Mouse (Mus musculus) spleen, adult 2 months (tissue): ENCODE results near the gene Brat1. TPM values are rescaled to one million over a fixed set of nuclear protein-coding genes. Genes with fewer than 3 reads are reported as not detected.

Source experiments
- DNase-seq, 2 experiments: peaks; one replicate each; pipeline versions ENCODE4 v3.0.0 to v3.0.0-alpha.2; 2012 to 2021; ENCODE audit warnings: low spot score in 2 of 2, low read depth in 1 of 2
- H3K27ac ChIP-seq: fragments of 200-500 bp; 2 replicates; pipeline ENCODE4 v1.5.1; 2012; ENCODE audit warnings: low read length, inconsistent platforms; ENCODE audit not compliant: insufficient read depth
- H3K27me3 ChIP-seq: fragments of 200-500 bp; 2 replicates; pipeline ENCODE4 v1.6.1; 2012; ENCODE audit warnings: mild to moderate bottlenecking, moderate library complexity, low read length, inconsistent platforms; ENCODE audit not compliant: control insufficient read depth, insufficient read depth
- H3K36me3 ChIP-seq: fragments of 200-500 bp; 2 replicates; pipeline ENCODE4 v1.6.1; 2012; ENCODE audit warnings: mild to moderate bottlenecking, low read length, inconsistent platforms; ENCODE audit not compliant: control insufficient read depth, insufficient read depth
- H3K4me1 ChIP-seq: fragments of 200-500 bp; 2 replicates; pipeline ENCODE4 v1.6.1; 2011; ENCODE audit warnings: inconsistent platforms; ENCODE audit not compliant: control insufficient read depth, insufficient read depth, insufficient read length
- H3K4me3 ChIP-seq: fragments of 200-500 bp; 2 replicates; pipeline ENCODE4 v1.5.1; 2011; ENCODE audit warnings: mild to moderate bottlenecking, inconsistent platforms; ENCODE audit not compliant: insufficient read depth, insufficient read length; ENCODE audit errors: extremely low read depth
- CTCF ChIP-seq: fragments of 200-500 bp; IDR thresholded peaks from 2 replicates; pipeline ENCODE4 v1.5.1; 2011; ENCODE audit warnings: mild to moderate bottlenecking, inconsistent platforms; ENCODE audit not compliant: insufficient read depth, insufficient read length, insufficient replicate concordance; ENCODE audit errors: extremely low read depth
- POLR2A ChIP-seq: fragments of 200-500 bp; IDR thresholded peaks from 2 replicates; pipeline ENCODE4 v1.6.1; 2011; ENCODE audit warnings: low read depth, low read length, inconsistent platforms
- WGBS: fragments of 180-500 bp; shearing (Covaris S2); methylation state at CpG from one replicate; pipeline ENCODE4 v1.1.7; 2018; 5-methylcytosine and 5-hydroxymethylcytosine counted together
- polyA plus RNA-seq: library from polyadenylated mRNA; depleted of rRNA; stranded (reverse); fragments of >200 nt; gene quantifications from 2 replicates; pipeline ENCODE4 v1.2.3, GENCODE M21; 2012; rRNA removed

Gene Brat1
- polyA plus RNA-seq: 28.3 and 40.5 TPM in 2 replicates

- under 1% methylated on average over 67 of the region's 69 CpGs for WGBS
- TF ChIP-seq CTCF: no peak
- TF ChIP-seq POLR2A: peak; percentile 86
- Histone ChIP-seq H3K36me3 (no peaks in the 10 kb centered on the region), H3K4me1 (peaks cover 16% of the 10 kb centered on the region; the same call in 1 of the 2 replicates), H3K4me3 (peak within 1 kb of the TSS; percentile 67), H3K27me3 (no peaks in the 10 kb centered on the region), H3K27ac (peak within 1 kb of the TSS; percentile 96)
- DNase-seq: peak; percentile 99 to 100
These were observed at the start of gene Brat1 for GRCm38 (mm10) chr5:140704378-140705251. TSS of gene Brat1 (plus strand) at chr5:140705011.

- Histone ChIP-seq H3K4me3 (no peak overlapping the region), H3K4me1 (peaks cover 18% of the 10 kb centered on the region; the same call in 1 of the 2 replicates), H3K36me3 (no peaks in the 10 kb centered on the region), H3K27ac (no peak overlapping the region), H3K27me3 (no peaks in the 10 kb centered on the region)
- no peak for DNase-seq
- 70% methylated on average over 16 of the region's 16 CpGs for WGBS
- TF ChIP-seq CTCF (no peak), POLR2A (no peak)
These were observed 45.1 kb upstream of the Brat1 start for GRCm38 (mm10) chr5:140659607-140660272.

DNA sequence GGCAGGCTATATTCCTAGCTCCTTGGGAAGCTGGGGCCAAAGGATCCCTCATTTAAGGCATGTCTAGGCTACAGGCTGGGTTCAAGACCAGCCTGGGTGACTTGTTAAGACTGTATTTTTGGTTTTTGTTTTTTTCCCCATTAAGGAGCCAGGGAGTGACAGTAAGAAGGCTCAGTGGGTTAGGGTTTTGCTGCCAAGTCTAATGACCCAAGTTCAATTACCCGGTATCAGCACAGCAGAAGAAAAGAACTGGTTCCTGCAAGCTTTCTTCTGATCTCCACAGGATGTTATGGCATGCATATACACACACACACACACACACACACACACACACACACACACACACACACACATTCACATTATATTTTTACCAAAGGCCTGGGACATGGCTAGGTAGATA is 44.4 kb upstream of the Brat1 start:
- Histone ChIP-seq H3K4me1 (peaks cover 24% of the 10 kb centered on the region; the same call in 1 of the 2 replicates), H3K27ac (no peak overlapping the region), H3K4me3 (no peak overlapping the region), H3K36me3 (no peaks in the 10 kb centered on the region), H3K27me3 (no peaks in the 10 kb centered on the region)
- TF ChIP-seq CTCF: no peak
- no peak for TF ChIP-seq POLR2A
- no peak for DNase-seq
- 83% methylated on average over 1 of the region's 1 CpGs for WGBS

DNA sequence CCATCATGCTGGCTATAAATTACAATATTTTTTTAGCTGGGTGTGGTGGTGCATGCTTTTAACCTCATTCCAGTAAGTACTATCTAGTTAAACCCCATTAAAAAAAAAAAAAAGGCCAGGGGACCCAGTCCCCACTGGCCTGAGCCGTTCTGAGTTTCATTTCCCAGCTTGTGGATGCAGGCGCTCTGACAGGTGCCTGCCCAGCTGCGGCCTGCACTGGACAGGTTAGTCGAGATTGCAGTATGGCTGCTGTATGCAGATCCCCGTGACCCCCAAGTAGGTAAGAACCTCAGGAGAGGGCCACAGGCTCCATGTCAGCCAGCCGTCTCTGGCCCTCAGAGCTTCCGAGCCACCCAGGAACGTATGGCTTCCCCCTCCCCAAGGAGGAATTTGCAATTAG is 43.4 kb upstream of the Brat1 start:
- peaks cover 25% of the 10 kb centered on the region; the same call in 1 of the 2 replicates for H3K4me1 ChIP-seq
- TF ChIP-seq POLR2A (no peak), CTCF (no peak)
- 64% methylated on average over 8 of the region's 8 CpGs for WGBS

GRCm38 (mm10) chr5:140661875-140662643 is 42.8 kb upstream of the Brat1 start:
- H3K4me3 ChIP-seq: peak overlapping the region; percentile 51
- WGBS: 39% methylated on average over 12 of the region's 12 CpGs
- peaks cover 25% of the 10 kb centered on the region; the same call in 1 of the 2 replicates for H3K4me1 ChIP-seq
- no peaks in the 10 kb centered on the region for H3K36me3 ChIP-seq
- no peak for DNase-seq
- TF ChIP-seq CTCF (no peak), POLR2A (no peak)
- no peaks in the 10 kb centered on the region for H3K27me3 ChIP-seq
- peak overlapping the region; percentile 87 for H3K27ac ChIP-seq

More for the DNA sequence above, 43.4 kb upstream of the Brat1 start:
- no peak overlapping the region for H3K4me3 ChIP-seq
- H3K36me3 ChIP-seq: no peaks in the 10 kb centered on the region
- DNase-seq: no peak
- no peaks in the 10 kb centered on the region for H3K27me3 ChIP-seq
- H3K27ac ChIP-seq: peak overlapping the region; percentile 31; the same call in 1 of the 2 replicates
